Mouse (Mus musculus) left cerebral cortex, postnatal 36 days (tissue): ENCODE measurements around the gene Renbp. TPM values are rescaled to one million over a fixed set of nuclear protein-coding genes. Genes with fewer than 3 reads are reported as not detected.

Source experiments
- DNase-seq, 2 experiments: peaks; one replicate each; pipeline ENCODE4 v3.0.0; 2021 to 2022; ENCODE audit warnings: low spot score in 2 of 2, mixed read lengths in 1 of 2
- intact Hi-C: fragments of 180-260 bp; cut with DNase I; formaldehyde crosslinking; loops from one replicate; pipeline ENCODE4 v1.15.1; 2025
- total RNA-seq, 2 experiments: library from RNA; stranded (reverse); gene quantifications; 2 replicates each; pipeline ENCODE4 v1.2.3; 2021

The Renbp gene
- total RNA-seq: 1 to 10 TPM; 5.5 to 7.3 TPM

DNA sequence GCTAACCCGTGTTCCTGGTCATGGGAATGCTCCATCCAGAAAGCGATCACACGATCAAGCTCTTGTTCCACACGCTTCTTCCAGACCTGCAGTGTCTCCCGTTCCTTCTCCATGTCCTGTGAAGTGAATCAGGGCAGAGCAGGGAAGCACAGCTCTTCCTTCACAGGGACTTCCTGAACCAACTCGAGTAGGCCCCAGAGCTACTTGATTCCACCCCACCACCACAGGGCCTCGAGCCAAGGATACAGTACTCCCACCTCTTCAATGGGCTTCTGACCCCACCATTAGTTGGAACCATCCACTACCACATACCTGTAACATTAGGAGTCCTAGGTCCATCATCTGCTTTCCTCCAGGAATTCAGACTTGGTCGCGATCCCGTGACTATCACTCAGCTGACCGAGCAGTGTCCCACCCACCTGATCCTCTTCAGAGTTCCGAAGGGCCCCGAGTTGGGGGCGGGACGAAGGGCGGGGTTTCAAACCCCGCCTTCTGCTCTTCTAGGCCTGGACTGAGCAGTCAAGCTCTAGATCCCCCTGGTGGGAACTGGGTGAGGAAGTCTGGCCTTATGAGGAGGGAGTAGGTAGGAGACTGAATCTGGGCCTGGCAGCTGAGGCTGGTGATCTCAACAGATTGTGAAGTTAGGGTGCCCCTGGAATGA lies at the start of gene Renbp:
Gene Renbp (minus strand): TSS at position 449 of the 661 bp plus-strand sequence.
- intact Hi-C loops: no loop called here
- peak in 1 of 2 experiments; percentile 18 for DNase-seq

DNA sequence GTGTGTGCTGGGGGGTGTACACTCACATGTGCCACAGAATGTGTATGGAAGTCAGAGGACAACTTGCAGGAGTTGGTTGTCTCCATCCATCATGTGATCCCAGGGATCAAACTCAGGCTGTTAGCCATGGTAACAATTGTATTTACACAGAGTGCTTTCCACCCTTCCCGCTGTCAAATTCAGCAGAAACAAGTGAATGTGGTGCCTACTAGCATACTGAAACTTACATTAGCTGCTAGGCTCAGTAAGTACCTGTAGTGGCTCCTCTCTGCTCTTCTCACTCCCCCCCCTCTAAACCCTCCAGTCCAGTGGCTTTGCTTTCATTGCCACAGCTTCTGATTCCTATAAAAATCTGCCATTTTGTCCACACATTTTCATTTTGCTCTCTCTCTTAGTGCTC lies 47.1 kb upstream of the Renbp start:
- intact Hi-C loops: no loop called here
- no peak for DNase-seq

DNA sequence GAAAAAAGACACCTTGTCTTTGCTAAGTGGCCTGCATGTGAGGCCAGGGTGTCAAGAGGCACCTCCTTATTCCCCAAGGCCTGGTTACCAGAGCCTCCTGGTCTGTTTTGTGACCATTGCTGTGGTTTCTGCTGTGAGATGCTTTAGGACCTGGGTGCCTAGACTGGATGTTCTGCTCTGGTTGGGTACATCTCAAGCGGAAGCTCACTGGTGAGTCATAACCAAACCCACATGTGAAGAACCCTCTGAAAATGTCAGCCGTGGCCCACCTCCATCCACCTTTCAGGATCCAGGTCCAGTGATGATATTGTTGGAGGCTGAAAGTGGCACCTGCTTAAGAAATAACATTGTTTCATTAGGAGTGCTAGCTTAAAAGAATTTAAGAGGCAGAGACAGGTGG lies 45.6 kb upstream of the Renbp start:
- intact Hi-C loops: no loop called here
- DNase-seq: no peak

DNA sequence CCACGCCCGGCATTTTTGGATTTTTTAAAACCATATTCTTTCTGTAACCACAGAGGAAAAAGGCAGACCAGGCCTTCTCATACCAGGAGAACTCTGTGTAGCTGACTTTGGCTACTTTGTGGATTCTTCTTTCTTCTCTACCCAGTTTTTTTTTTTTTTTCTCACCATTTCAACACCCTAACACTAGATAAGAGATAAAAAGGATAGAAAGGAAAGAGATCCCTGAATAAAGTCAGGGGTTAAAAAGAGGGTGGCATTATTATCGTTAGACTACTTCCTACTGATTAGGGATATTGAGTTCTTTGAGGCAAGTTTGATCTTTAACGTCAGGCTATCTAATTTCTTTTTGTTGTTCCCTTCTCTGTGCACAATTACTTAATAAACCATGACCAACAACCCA lies 42.1 kb upstream of the Renbp start:
- intact Hi-C loops: no loop called here
- DNase-seq: no peak

DNA sequence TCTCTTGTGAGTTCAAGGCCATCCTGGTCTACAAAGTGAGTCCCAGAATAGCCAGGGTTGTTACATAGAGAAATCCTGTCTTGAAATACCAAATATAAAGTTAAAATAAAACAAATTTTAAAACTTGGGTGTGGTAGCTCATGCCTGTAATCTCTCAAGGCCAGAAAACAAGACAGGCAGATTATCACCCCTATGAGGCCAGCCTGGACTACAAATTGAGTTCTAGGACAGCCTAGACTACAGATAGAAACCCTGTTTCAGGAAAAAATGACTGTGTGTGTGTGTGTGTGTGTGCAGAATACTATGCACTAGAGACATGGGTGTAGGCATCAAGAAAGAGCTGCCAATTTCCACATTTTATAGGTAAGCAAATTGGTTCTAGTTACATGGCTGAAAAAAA lies 40.1 kb upstream of the Renbp start:
- no peak for DNase-seq
- intact Hi-C loops: no loop called here

DNA sequence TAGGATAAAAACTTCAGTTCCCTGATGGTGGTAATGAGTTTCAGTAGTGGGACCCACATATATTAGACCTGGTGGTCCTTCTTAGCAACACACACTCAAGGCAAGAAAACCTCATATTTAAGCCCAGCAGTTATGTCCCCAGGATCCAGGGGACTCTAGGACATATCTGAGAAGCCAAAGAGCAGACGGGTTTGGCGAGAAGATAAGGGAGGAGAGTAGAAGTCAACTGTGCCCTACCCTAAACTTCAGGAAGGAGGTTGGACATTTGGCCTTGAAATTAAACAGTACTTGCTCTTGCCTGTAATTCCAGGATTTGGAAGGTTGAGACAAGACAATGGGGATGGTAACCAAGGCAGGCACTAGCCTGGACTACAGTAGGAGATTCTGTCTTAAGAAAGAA lies 39.1 kb upstream of the Renbp start:
- no peak for DNase-seq
- intact Hi-C loops: loop anchor here (10.0 kb wide), 1 partner anchor 275 kb away; the partner anchor contains the start of gene Flna

DNA sequence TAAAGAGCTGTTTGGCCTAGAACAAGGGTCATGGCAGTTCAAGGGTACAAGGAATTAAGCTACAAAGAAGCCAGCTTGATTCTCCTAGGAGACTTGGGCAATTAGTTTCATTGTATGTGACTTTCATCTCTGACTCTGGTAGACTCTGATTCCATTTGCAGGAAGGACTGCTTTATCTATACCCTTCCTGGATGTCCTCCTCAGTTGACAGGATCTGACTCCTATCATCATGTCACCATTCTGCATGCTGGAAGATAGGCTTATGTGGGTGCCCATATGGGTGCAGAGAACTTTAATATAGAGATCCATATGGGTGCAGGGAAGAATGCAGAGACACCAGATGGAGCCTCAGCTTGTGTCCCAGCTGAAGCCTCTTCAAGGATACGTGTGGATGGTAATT lies 38.5 kb upstream of the Renbp start:
- intact Hi-C loops: loop anchor here (10.0 kb wide), 1 partner anchor 276 kb away; the partner anchor contains the start of gene Flna
- no peak for DNase-seq

DNA sequence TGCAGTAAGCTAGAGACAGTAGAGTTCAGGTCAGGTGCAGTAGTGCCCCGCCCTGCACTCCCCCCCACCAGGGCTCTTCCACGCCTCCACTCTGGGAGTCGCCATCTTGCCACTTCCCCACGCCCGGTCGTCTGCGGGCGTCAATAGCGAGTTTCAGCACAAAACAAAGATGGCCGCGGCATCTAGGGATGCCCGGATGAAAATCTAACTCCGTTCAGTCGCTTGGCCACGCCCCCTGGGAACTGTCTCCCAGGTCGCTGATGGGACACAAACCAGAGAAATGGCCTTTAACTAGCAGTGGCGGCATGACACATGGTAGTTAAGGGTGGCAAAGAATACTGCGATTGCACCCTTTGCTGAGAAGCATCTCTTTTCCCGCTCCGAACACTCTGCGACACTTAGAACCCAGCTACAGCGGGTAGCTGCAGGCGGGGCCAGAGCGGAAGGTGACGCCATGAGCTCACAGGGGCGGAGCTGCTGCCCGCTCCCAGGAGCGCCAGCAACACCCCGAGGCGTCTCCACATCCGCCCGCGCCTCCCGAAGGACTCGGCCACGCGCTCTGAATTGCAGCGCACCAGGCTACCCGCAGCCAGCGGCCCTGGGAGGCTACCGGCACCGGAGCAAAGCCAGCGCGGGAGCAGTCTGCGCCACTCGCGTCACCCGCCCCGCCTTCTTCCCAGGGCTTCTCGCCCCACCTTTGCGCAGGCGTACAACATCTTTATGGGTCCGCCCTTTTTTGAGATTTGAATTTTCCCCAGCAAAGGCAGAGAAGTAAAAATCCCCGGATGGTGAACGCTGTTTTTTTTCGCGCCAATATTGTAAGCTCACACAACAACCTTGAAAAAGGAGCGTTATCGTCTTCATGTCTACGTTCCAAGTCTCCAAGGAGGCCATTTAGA lies 36.8 kb upstream of the Renbp start:
- intact Hi-C loops: loop anchor here (2.0 to 10.0 kb wide), 2 partner anchors 117 to 277 kb away; partner anchors contain the start of gene Flna
- peak; percentile 89 to 90 for DNase-seq

DNA sequence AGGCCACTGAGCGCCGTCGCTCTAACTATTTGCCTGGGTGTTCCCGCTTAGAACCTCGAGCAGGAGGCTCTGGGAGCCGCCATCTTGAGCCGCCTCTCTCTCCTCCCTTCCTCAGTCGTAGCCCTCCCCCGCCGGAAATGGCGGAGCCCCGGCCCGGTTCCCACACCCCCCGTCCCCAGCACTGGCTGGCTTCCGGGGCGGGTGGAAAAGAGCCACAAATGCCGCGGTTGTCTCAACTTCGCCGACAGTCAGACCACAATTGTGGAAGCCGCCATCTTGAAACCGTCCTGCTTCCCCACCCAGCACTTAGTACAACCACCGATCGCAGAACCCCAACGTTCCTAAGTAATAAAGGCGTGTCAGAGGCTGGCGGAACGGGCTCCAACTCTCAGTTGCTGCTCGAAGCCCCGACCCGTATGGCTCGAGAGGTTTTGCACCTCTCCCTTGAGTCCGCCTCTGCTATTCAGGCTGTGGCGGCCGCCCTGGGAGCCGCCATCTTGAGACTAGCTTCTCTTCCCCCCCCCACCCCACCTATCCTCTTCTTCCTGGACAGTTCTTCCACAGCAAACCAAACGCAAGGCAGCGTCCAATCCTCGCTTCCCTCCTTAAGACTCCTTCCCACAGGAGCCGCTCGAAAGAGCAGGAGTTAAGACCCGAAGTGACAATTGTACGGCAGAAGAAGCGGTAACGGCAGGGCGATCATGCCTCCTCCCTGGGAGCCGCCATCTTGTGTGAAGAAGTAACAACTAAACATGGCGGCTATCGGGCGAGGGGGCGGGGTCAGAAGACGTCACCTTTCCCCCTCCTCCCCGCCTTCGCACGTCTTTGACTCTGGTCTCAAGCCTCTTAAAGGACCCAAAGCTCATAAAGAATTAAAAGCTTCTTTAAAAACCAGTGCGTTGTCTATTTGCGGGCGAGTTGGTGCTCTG lies 35.9 kb upstream of the Renbp start, which contains the start of gene Hcfc1:
Gene Hcfc1 (minus strand): TSS at position 110 of the 929 bp plus-strand sequence.
- intact Hi-C loops: loop anchor here (1.0 to 10.0 kb wide), 3 partner anchors 57 to 278 kb away; partner anchors contain the start of genes Flna and Irak1
- peak; percentile 86 for DNase-seq

DNA sequence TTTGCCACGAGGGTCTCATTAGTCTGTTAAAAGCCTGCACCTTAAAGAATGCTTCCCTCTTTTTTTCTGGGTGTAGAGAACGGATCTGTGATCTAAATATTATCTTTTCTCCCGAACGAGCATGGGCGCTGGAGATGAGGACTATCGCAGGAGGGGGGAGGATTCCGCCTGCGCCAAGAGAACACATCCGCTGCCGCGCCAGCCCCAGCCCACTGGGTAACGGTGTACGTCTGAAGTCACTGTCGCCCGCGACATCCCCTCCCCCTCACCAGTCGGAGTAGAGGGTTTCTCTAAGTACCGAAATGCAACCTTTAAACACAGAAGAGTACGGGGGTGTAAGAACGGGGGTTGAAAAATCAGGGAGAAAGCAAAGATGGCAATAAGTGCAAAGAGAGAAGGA lies 34.7 kb upstream of the Renbp start:
- intact Hi-C loops: loop anchor here (10.0 kb wide), 1 partner anchor 279 kb away; the partner anchor contains the start of gene Flna

DNA sequence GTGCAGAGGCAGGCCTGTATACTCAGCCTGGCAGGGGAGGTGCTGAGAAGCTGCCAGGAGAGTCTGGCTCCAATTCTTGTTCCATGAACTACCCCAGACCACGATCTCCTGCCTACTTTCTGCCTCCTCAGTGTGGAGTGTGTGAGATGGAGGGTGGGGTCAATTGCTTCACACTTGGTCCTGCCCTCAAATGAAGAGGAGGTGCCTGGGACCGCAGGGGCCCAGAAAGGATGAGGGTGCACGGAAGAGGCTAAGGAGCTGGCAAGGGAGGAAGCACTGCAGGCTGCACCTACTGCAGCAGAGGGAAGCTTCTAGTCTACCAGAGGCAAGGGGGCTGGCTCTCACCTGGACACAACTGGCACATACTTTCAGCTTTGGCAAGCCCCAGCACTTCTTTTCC lies 33.7 kb upstream of the Renbp start:
- intact Hi-C loops: loop anchor here (10.0 kb wide), 1 partner anchor 280 kb away; the partner anchor contains the start of gene Flna
- DNase-seq: no peak

More for the DNA sequence above, 34.7 kb upstream of the Renbp start:
- peak; percentile 59 to 67 for DNase-seq

DNA sequence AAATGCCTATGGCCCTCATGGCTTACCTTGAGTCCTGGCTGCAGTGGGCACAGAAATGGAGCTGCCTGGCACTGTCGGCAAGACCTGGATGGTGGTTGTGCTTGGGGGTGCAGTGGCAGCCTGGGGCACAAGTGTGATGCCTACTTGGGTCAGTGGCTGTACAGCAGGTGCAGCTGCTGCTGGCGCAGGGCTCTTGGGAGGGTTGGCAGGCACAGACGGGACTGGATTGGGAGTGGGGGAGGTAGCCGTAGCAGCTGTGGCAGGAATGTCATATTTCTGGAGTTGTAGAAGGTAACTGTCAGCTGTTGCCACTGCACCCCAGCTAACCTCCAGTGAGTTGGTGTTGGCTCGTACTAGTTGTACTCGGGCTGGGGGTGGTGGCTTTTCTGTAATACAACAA lies 24.3 kb upstream of the Renbp start:
- DNase-seq: no peak
- intact Hi-C loops: no loop called here

DNA sequence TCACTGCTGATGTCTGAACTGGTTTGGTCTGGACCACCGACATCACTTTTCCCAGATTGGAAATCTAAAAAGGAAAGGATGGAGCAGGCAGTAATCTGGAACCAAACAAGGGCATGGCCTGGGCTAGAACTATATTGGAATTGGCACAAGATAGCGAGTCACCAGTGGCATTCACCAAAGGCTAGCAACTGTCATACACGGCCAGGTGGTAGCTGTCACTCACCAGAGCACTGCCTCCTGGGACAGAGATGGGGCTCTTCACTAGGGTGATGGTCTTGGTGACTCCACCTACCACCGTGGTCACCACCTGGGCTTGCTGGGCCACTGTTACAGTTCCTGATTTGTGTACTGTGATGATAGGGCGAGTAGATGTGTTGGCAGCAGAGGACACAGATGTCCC lies 22.0 kb upstream of the Renbp start:
- intact Hi-C loops: no loop called here

DNA sequence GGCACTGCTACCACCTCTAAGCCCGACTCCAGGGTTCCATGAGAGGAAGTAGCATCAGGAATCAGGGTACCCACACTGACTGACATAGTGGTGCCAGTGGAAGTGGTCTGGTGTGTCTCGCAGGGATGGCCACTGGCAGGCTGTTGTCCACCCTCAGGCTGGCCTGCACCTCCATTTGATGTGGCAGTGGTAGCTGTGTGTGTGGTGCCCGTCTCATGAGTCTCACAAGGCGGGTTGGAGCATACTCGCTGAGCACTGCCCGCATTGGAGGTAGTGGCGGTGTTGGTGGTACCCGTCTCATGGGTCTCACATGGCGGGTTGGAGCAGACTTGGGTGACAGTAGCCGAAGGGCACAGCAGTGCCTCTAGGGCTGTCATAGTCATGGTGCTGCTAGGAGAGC lies 18.7 kb upstream of the Renbp start:
- DNase-seq: no peak
- intact Hi-C loops: no loop called here

More for the DNA sequence above, 22.0 kb upstream of the Renbp start:
- no peak for DNase-seq

DNA sequence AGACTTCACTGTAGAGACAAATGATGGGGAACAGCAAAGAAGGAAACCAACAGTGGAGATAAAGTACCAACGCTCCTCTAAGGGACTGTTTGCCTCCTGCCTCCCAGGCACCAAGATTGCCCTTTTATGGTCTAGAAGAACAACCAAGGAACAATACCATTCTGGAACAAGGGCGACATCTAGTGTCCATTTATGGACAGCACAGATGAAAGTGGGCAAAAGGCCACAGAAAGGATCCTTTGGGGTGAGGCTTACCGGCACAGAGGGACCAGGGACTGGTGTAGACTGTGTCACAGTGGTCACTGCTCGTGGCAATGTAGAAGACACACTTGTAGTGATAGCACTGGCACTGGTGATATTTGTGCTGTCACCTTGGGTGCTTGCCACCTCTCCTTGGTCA lies 18.0 kb upstream of the Renbp start:
- DNase-seq: peak in 1 of 2 experiments; percentile 26
- intact Hi-C loops: no loop called here

DNA sequence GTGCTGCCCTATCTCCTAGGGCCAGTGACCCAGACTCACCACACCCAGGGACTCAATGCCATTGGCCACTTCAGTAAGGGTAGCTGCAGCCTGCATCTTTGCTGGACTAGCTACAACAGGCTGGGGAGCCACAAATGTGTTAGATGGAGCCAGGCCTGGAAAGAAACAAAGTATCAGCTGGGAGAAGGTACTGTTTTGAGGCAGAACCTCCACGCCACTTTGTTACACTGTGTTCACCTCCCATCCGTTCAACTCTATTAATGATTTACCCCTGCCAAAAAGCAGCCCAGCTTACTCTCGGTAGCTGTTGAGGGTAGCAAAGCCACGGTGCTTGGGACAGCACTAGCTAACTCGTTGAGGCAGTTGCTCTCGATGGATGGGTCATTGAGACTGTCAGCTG lies 16.2 kb upstream of the Renbp start:
- DNase-seq: no peak
- intact Hi-C loops: no loop called here

DNA sequence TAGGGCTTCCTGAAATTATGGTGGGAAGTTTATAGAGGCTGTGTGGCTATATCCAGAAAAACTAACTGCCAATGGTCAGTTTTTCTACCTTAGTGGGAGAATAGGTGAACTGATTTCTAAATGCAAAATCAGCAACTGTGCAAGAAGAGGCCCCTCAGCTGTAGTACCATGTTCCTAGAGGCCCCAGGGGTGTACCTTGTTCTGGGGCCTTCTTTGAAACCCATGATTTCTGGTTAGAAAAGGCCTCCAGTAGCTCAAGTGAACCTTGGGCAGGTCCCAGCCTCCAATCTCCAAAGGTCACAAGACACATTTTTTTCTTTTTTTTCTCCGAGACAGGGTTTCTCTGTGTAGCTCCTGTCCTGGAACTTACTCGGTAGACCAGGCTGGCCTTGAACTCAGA lies 11.6 kb upstream of the Renbp start:
- intact Hi-C loops: no loop called here
- DNase-seq: no peak

DNA sequence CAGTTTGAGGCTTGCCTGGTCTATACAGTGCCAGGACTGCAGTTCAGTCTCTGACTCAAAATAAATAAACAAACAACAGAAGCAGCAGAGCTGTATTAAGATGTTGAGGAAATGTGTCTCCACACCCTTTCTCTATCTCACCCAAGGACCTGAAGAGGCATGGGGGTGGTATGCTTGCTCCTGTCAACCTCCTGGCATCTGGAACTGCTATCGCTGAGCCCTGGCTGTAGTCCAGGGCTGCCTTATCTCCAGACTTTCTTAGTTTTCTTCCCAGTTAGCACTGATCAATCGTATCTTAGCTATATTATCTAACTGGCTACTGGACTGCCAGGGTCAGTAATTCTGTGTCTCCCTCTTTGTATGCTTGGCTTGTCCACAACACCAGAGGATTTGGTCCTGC lies 11.2 kb upstream of the Renbp start:
- intact Hi-C loops: no loop called here

DNA sequence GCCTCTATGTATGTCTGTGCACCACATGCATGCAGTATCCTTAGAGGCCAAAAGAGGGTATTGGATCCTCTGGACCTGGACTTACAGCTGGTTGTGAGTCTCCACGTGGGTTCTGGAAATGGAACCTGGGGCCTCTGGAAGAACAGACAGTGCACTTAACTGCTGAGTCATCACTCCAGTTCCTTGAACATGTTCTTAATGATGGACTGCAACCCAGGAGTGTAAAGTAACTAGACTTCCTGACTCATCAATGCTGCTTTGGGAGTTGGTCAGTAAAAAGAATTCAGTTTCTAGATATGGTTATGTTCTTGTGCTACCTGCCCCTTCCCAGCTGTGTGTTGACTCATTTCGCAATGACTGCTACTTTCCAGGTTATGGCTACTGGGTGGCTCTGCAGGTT lies 1.2 kb upstream of the Renbp start:
- no peak for DNase-seq
- intact Hi-C loops: no loop called here

More for the DNA sequence above, 11.2 kb upstream of the Renbp start:
- no peak for DNase-seq
